Mouse (Mus musculus) liver, embryonic 11.5 days (tissue): Measurements from ENCODE around the gene Pln. TPM values are rescaled to one million over a fixed set of nuclear protein-coding genes. Genes with fewer than 3 reads are reported as not detected.

Experiments
- ATAC-seq: fragments of 200-750 bp; cut with Nextera tagmentation; replicated peaks from 2 replicates; pipeline ENCODE4 v1.8.0; 2017; ENCODE audit warnings: moderate number of reproducible peaks, mild to moderate bottlenecking, moderate TSS enrichment, moderate library complexity; ENCODE audit not compliant: low FRiP score
- DNase-seq: peaks from one replicate; pipeline ENCODE4 v3.0.0-alpha.2; 2017; ENCODE audit warnings: low spot score
- H3K27ac ChIP-seq: fragments of 300-500 bp; sonication (generic); 2 replicates; pipeline ENCODE4 v1.5.1; 2014; ENCODE audit warnings: mild to moderate bottlenecking, low read depth, low read length, control low read depth
- H3K27me3 ChIP-seq: fragments of 300-500 bp; sonication (generic); replicated peaks from 2 replicates; pipeline ENCODE4 v1.6.1; 2014; ENCODE audit warnings: low read length, mixed read lengths; ENCODE audit not compliant: control insufficient read depth, insufficient read depth
- H3K36me3 ChIP-seq: fragments of 300-500 bp; sonication (generic); 2 replicates; pipeline ENCODE4 v1.6.1; 2014; ENCODE audit warnings: mild to moderate bottlenecking, low read length, moderate library complexity, mixed read lengths; ENCODE audit not compliant: control insufficient read depth, insufficient read depth
- H3K4me1 ChIP-seq: fragments of 300-500 bp; sonication (generic); replicated peaks from 2 replicates; pipeline ENCODE4 v1.6.1; 2014; ENCODE audit warnings: low read length, mixed read lengths; ENCODE audit not compliant: control insufficient read depth, insufficient read depth
- H3K4me2 ChIP-seq: fragments of 300-500 bp; sonication (generic); 2 replicates; pipeline ENCODE4 v1.6.1; 2014; ENCODE audit warnings: mild to moderate bottlenecking, control low read depth, moderate library complexity
- H3K4me3 ChIP-seq: fragments of 300-500 bp; sonication (generic); 2 replicates; pipeline ENCODE4 v1.5.1; 2014; ENCODE audit warnings: low read depth, low read length, control low read depth
- H3K9ac ChIP-seq: fragments of 300-500 bp; sonication (generic); 2 replicates; pipeline ENCODE4 v1.6.1; 2014; ENCODE audit warnings: low read depth, low read length, control low read depth
- H3K9me3 ChIP-seq: fragments of 300-500 bp; sonication (generic); 2 replicates; pipeline ENCODE4 v1.6.1; 2016; ENCODE audit warnings: low read length, inconsistent platforms, mixed read lengths; ENCODE audit not compliant: control insufficient read depth
- WGBS: fragments of 180-500 bp; shearing (Covaris S2); extraction: QIAGEN DNeasy Blood & Tissue Kit; methylation state at CpG from one replicate; pipeline ENCODE4 v1.1.7; 2014; 5-methylcytosine and 5-hydroxymethylcytosine counted together
- polyA plus RNA-seq: library from polyadenylated mRNA; unstranded; fragments of >200 nt; fragmentation: Nextera tagmentation; extraction: Ambion mirVana; gene quantifications from 2 replicates; pipeline ENCODE4 v1.2.1, GENCODE M21; 2014

Pln gene
- polyA plus RNA-seq, 1 experiment from 2014 or later = 2.5 TPM

GRCm38 (mm10) chr10:53347787-53348755 lies 10.6 kb downstream of the Pln start:
- H3K9me3 ChIP-seq = no peaks in the 10 kb centered on the region
- H3K4me2 ChIP-seq = no peak overlapping the region
- WGBS = 59% methylated on average over 10 of the region's 10 CpGs
- ATAC-seq (no peak; the same call in 1 of the 2 replicates), DNase-seq (no peak)
- H3K27me3 ChIP-seq = no peaks in the 10 kb centered on the region
- H3K4me1 ChIP-seq = no peaks in the 10 kb centered on the region
- no peaks in the 10 kb centered on the region for H3K36me3 ChIP-seq
- H3K9ac ChIP-seq = no peak overlapping the region
- no peak overlapping the region for H3K4me3 ChIP-seq
- H3K27ac ChIP-seq = no peak overlapping the region

DNA sequence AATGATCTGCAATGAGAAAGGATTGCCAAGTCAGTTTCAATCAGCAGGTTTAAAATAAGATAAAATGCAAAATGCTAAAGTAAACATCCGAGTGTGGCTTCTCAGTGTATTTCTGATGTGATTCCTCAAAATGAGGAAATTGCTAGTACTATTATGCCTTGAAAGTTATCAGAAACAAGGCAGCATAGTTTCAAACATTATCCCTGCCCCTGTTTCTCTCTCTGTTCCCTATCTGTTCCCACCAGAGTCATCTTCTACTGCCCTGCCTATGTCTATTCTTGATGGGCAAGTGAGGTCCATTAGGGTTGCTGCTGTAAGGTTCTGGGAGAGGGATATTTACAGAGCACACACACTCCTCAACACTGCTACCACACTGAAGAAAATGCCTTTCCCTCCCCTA lies 11.8 kb downstream of the Pln start:
- H3K9ac ChIP-seq = no peak overlapping the region
- H3K4me1 ChIP-seq = no peaks in the 10 kb centered on the region
- WGBS = 74% methylated on average over 1 of the region's 1 CpGs
- no peak overlapping the region for H3K27ac ChIP-seq
- H3K27me3 ChIP-seq = no peaks in the 10 kb centered on the region
- no peak overlapping the region for H3K4me2 ChIP-seq
- no peak overlapping the region for H3K4me3 ChIP-seq
- ATAC-seq (no peak; the same call in 1 of the 2 replicates), DNase-seq (no peak)
- H3K36me3 ChIP-seq = no peaks in the 10 kb centered on the region
- H3K9me3 ChIP-seq = no peaks in the 10 kb centered on the region

- DNase-seq (no peak), ATAC-seq (no peak)
- Histone ChIP-seq H3K9me3 (no peaks in the 10 kb centered on the region), H3K4me1 (no peaks in the 10 kb centered on the region), H3K4me2 (no peak overlapping the region), H3K36me3 (0 out of 2 replicates have a peak, but pooled peaks cover 3% of the 10 kb centered on the region), H3K9ac (no peak overlapping the region), H3K27me3 (no peaks in the 10 kb centered on the region), H3K27ac (no peak overlapping the region), H3K4me3 (no peak overlapping the region)
- WGBS = 83% methylated on average over 3 of the region's 3 CpGs
Measured at GRCm38 (mm10) chr10:53353665-53354064, 16.2 kb downstream of the Pln start.

GRCm38 (mm10) chr10:53359016-53359415 lies 21.5 kb downstream of the Pln start:
- H3K4me1 ChIP-seq = no peaks in the 10 kb centered on the region
- H3K9ac ChIP-seq = no peak overlapping the region
- H3K4me2 ChIP-seq = no peak overlapping the region
- H3K9me3 ChIP-seq = no peaks in the 10 kb centered on the region
- ATAC-seq (no peak), DNase-seq (no peak)
- H3K4me3 ChIP-seq = no peak overlapping the region
- H3K36me3 ChIP-seq = peaks cover 6% of the 10 kb centered on the region; the same call in 1 of the 2 replicates
- 85% methylated on average over 3 of the region's 3 CpGs for WGBS
- H3K27me3 ChIP-seq = no peaks in the 10 kb centered on the region
- no peak overlapping the region for H3K27ac ChIP-seq

DNA sequence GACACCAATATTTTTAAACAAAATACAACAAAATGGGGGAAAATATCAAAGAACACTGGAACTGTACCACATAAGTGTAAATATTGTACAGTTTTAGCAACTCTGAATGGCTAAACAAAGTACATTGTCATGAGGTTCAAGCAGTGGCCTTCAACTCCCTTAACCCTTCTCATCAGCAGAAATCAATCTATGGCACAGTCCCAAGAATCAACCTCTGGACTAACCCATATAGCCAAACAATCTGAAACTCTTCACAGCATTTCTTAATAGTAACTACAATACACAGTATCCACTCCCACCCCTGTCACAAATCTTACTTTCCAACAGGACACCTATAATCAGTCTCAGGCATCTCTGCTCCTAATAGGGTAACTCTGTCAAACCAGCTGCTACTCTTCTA lies 26.8 kb downstream of the Pln start:
- H3K9ac ChIP-seq = no peak overlapping the region
- ATAC-seq (no peak), DNase-seq (no peak)
- H3K27me3 ChIP-seq = no peaks in the 10 kb centered on the region
- no peak overlapping the region for H3K4me2 ChIP-seq
- H3K4me3 ChIP-seq = no peak overlapping the region
- no peaks in the 10 kb centered on the region for H3K4me1 ChIP-seq
- H3K27ac ChIP-seq = no peak overlapping the region
- no peaks in the 10 kb centered on the region for H3K9me3 ChIP-seq
- peaks cover 2% of the 10 kb centered on the region; the same call in 1 of the 2 replicates for H3K36me3 ChIP-seq

- no peaks in the 10 kb centered on the region for H3K4me1 ChIP-seq
- peaks cover 2% of the 10 kb centered on the region; the same call in 1 of the 2 replicates for H3K36me3 ChIP-seq
- H3K27me3 ChIP-seq = no peaks in the 10 kb centered on the region
- H3K9ac ChIP-seq = no peak overlapping the region
- H3K9me3 ChIP-seq = peaks cover 5% of the 10 kb centered on the region; the same call in 1 of the 2 replicates
- DNase-seq (no peak), ATAC-seq (no peak)
- no peak overlapping the region for H3K4me2 ChIP-seq
- H3K4me3 ChIP-seq = no peak overlapping the region
- no peak overlapping the region for H3K27ac ChIP-seq
- WGBS = 94% methylated on average over 2 of the region's 2 CpGs
Measured at GRCm38 (mm10) chr10:53367265-53367664, 29.8 kb downstream of the Pln start.

DNA sequence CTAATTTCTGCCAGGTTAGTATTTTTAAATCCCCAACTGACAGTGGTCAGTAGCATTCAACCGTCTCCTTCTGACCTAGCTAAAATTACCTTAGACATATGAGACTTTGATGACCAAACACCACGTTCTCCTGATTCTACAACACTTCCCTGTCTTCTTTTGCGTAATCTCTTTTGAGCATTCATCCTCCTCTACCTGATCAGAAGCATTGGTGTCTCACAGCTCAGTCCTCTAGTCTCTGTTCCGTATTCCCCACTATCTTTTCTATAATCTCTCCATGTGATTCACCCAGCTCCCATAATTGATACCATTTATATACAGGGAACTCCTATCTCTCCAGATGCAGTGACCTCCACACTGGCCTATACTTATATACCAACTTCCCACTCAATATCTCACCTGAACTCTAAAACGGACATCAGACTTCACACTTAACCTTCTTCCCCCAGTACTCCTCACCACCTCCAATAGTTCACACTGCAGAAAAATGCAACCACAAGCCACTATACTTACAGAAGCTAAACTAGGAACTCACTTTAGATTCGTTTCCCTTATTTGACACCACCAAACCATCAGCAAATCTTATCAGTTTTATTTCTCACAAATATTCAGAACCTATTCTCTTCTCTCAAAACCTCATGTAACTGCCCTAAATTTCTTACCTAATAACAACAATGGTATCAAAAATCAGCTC lies 36.6 kb downstream of the Pln start:
- no peak for ATAC-seq

DNA sequence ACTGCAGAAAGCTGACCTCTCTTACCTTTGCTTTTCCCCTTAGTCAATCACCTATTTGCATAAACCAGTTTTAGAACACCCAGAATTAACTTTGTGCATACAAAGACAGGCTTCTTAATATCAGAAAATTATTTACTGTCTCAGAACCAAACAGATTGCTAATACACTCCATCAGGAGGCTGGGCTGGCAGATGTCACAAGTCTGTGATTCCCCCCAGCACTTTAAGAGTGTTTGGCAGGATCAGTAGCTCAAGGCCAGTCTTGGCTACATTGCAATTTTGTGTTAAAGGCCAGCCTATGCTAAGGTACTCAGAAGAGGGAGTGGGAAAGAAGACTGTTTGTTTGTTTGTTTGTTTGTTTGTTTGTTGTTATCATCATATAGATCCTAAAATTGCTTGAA lies 39.6 kb downstream of the Pln start:
- Histone ChIP-seq H3K9me3 (no peaks in the 10 kb centered on the region), H3K4me2 (no peak overlapping the region), H3K4me1 (peaks cover 3% of the 10 kb centered on the region; the same call in 1 of the 2 replicates), H3K36me3 (no peaks in the 10 kb centered on the region), H3K9ac (no peak overlapping the region), H3K27ac (no peak overlapping the region), H3K4me3 (no peak overlapping the region), H3K27me3 (no peaks in the 10 kb centered on the region)
- ATAC-seq = no peak
- no peak for DNase-seq

More for the DNA sequence above, 36.6 kb downstream of the Pln start:
- no peaks in the 10 kb centered on the region for H3K27me3 ChIP-seq
- H3K36me3 ChIP-seq = no peaks in the 10 kb centered on the region
- no peak overlapping the region for H3K9ac ChIP-seq
- peaks cover 3% of the 10 kb centered on the region; the same call in 1 of the 2 replicates for H3K4me1 ChIP-seq
- 77% methylated on average over 6 of the region's 6 CpGs for WGBS
- no peak overlapping the region for H3K4me3 ChIP-seq
- no peak overlapping the region for H3K27ac ChIP-seq
- H3K4me2 ChIP-seq = no peak overlapping the region
- DNase-seq = no peak
- peaks cover 5% of the 10 kb centered on the region; the same call in 1 of the 2 replicates for H3K9me3 ChIP-seq
